Mouse (Mus musculus): ENCODE measurements at regions not wholly inside any gene's neighbourhood (a gene's known extent, or its start where the extent isn't known, plus 50 kb on each side); places are given as distances from the start of the nearest gene placed in this dataset.
A peak's percentile ranks its signal among the peaks of the same experiment; 100 is the strongest.

DNA sequence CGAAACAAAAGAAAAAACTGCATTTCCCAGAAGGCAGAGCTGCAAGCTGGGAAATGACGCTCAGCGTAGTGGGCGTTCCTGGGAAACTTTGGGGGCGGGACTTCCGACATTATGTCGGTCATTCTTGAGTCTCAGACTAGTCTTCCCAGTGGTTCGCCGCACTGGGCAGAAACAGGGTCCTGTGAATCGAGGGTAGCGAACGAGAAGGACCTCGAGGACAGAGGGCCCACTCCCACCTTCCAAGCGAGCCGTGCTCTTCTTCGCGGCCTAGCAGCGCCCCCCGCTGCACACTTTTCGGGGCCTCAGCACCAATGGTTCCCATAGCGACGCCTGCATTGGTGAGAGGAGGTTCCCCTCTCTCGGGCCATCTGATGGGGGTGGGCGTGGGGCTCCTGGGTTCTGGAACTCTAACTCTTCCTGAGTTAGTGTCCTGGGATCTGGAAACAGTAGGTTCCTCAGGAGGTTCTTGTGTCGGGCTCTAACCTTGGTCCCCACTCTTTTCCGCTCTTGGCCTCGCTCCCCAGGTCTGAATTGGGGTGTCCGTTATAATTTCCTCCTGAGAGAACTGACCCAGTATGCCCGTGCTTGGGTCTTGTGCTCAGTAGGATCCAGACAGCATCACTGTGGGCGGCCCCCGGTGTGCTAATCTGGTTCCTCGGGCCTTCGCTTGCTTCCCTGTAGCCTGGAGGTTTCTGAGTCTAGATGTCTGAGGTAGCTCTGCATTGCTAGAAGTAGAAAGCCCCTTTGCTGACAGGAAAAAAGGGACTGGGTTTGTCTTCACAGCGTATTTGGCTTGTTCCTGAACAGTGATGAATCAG lies 52.8 kb upstream of the Gramd1a start:
- peak; percentile 75 for DNase-seq (ENCODE audit: extremely low read depth, insufficient read length, low spot score)

DNA sequence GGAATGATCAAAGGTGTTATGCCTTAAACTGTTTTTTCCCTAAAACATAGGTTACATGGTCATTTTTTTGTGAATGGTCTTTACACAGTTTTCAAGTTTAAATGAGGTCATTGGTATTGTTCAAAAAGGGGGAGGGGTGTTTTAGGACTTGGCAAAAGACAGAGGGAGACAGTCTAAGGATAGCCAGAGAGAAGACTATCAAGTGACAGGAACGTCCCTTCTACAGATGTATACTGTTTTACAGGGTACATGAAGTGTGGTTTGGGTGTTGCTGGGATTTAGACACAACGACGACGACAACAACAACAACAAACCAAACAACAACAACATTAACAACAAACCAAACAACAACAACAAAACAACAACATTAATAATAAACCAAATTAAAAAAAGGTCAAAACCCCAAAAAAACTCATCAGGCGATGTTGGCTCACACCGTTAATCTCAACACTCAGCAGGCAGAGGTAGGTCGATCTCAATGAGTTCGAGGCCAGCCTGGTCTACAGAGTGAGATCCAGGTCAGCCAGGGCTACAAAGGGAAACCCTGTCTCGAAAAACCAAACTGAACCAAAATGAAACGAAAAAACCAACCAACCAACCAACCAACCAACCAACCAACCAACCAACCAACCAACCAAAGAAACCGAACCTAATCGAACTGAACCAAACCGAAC lies 52.0 kb upstream of the Gramd1a start:
- no peak for DNase-seq (ENCODE audit: extremely low read depth, insufficient read length, low spot score)

Measured in 3134 (cell line).